In genomic region chr17:78232703-78233102, GRCm38 (mm10) we compare ENCODE assay signal across 16 mouse cellular contexts. TPM values are rescaled to one million over a fixed set of nuclear protein-coding genes. Genes with fewer than 3 reads are reported as not detected.
DNase-seq lines count a peak whose midpoint lies in the region; ATAC-seq lines count a peak whose summit lies in the region.
"Had no signal": no experiment of that assay in that cellular context is flagged by ENCODE, and none has a peak within 500 bp of the region (broad histone marks: within the 10 kb centered on the region; RNA-seq: fewer than 3 reads in every experiment).

No protein-coding gene starts in this region.

- 0 out of 2 replicates have a peak, but pooled peaks cover 6% of the 10 kb centered on the region for H3K27me3 ChIP-seq in heart, embryonic 15.5 days
- no peaks in the 10 kb centered on the region for H3K27me3 ChIP-seq in limb, embryonic 15.5 days
- H3K27me3 ChIP-seq: embryonic facial prominence, embryonic 13.5 days; liver, embryonic 13.5 days had no signal

- no peaks in the 10 kb centered on the region for H3K36me3 ChIP-seq in heart, embryonic 15.5 days
- H3K36me3 ChIP-seq in limb, embryonic 15.5 days: no peaks in the 10 kb centered on the region
- H3K36me3 ChIP-seq: embryonic facial prominence, embryonic 13.5 days; liver, embryonic 13.5 days had no signal

- no peak overlapping the region for H3K27ac ChIP-seq in heart, embryonic 15.5 days
- no peak overlapping the region for H3K27ac ChIP-seq in limb, embryonic 15.5 days
- H3K27ac ChIP-seq: embryonic facial prominence, embryonic 13.5 days; kidney, postnatal 0 days; liver, embryonic 13.5 days had no signal

- H3K9me3 ChIP-seq in heart, embryonic 15.5 days (replicated peaks): no peaks in the 10 kb centered on the region
- H3K9me3 ChIP-seq in limb, embryonic 15.5 days: no peaks in the 10 kb centered on the region
- H3K9me3 ChIP-seq: embryonic facial prominence, embryonic 13.5 days; G1E; liver, embryonic 13.5 days had no signal

- H3K4me1 ChIP-seq in heart, embryonic 15.5 days (replicated peaks): 0 out of 2 replicates have a peak, but pooled peaks cover 3% of the 10 kb centered on the region
- peaks cover 8% of the 10 kb centered on the region; the same call in 1 of the 2 replicates for H3K4me1 ChIP-seq in limb, embryonic 15.5 days

- DNase-seq in cerebellum, postnatal 10 days: peak; percentile 15 to 30
- no peak for DNase-seq in cerebellum, adult 11-12 months
- DNase-seq in heart, adult 9 months (ENCODE audit: low spot score in 2 of 2): no peak
- peak; percentile 7 for DNase-seq in ES-CJ7 (ENCODE audit: low read depth, low spot score)
- DNase-seq in ovary, postnatal 10 days (ENCODE audit: low spot score): no peak
- DNase-seq in urinary bladder, postnatal 14 days (ENCODE audit: low spot score): no peak
- DNase-seq: cerebellum, adult 9-10 months; liver, embryonic 13.5 days; lung, postnatal 4 days; retina, postnatal 1 day had no signal

- WGBS in heart, embryonic 15.5 days: 37% methylated on average over 13 of the region's 13 CpGs
- WGBS in limb, embryonic 15.5 days: 65% methylated on average over 13 of the region's 13 CpGs

- H3K4me2 ChIP-seq in heart, embryonic 15.5 days: peak overlapping the region; percentile 34
- H3K4me2 ChIP-seq in limb, embryonic 15.5 days: no peak overlapping the region
- H3K4me2 ChIP-seq: embryonic facial prominence, embryonic 13.5 days; liver, embryonic 13.5 days had no signal

- peak; percentile 67; the same call in 1 of the 2 replicates for ATAC-seq in heart, embryonic 15.5 days (replicated peaks; ENCODE audit: insufficient number of reproducible peaks, insufficient read depth, low FRiP score, low read depth)
- ATAC-seq in limb, embryonic 15.5 days (ENCODE audit: insufficient number of reproducible peaks, low FRiP score, low TSS enrichment, low read depth): 0 out of 2 replicates have a peak, but pooled peaks have one; percentile 24
- ATAC-seq: activated CD4-positive, CD25-positive, alpha-beta regulatory T cell, adult 4 months had no signal

- no peak overlapping the region for H3K9ac ChIP-seq in heart, embryonic 15.5 days
- no peak overlapping the region for H3K9ac ChIP-seq in limb, embryonic 15.5 days
- H3K9ac ChIP-seq: embryonic facial prominence, embryonic 13.5 days; liver, embryonic 13.5 days had no signal

- no peak overlapping the region for H3K4me3 ChIP-seq in heart, embryonic 15.5 days
- no peak overlapping the region for H3K4me3 ChIP-seq in limb, embryonic 15.5 days
- H3K4me3 ChIP-seq: embryonic facial prominence, embryonic 13.5 days; liver, embryonic 13.5 days had no signal

RNA-seq across cellular contexts. Expression of gene Crim1, which starts 32.7 kb away (rescaled TPM):
- 2.5 and 3.2 TPM in 2 replicates for polyA plus RNA-seq in heart, embryonic 15.5 days (2015; fragmentation: Nextera tagmentation; extraction: Ambion mirVana)
- polyA plus RNA-seq in limb, embryonic 15.5 days (2015; fragmentation: Nextera tagmentation; extraction: Ambion mirVana): 5.3 and 7.0 TPM in 2 replicates

Comparison
In these comparisons a context has a peak if more than half of its experiments do, and no peak if none do; other contexts are left out.
1. DNase-seq: peak in cerebellum, postnatal 10 days (2 of 2) and ES-CJ7 (single experiment); none in cerebellum, adult 11-12 months (single experiment), heart, adult 9 months (0 of 2), ovary, postnatal 10 days (single experiment) and urinary bladder, postnatal 14 days (single experiment).